Mouse (Mus musculus) limb, embryonic 10.5 days (tissue): ENCODE results near the gene Acsl5. TPM values are rescaled to one million over a fixed set of nuclear protein-coding genes. Genes with fewer than 3 reads are reported as not detected.
A peak's percentile ranks its signal among the peaks of the same experiment; 100 is the strongest.

ENCODE experiments used
- DNase-seq: peaks from one replicate; pipeline ENCODE4 v3.0.0-alpha.2; 2017; ENCODE audit warnings: low spot score
- H3K27ac ChIP-seq: fragments of 300-500 bp; sonication (generic); 2 replicates; pipeline ENCODE4 v1.5.1; 2016; ENCODE audit warnings: mild to moderate bottlenecking
- H3K27me3 ChIP-seq: fragments of 300-500 bp; sonication (generic); 2 replicates; pipeline ENCODE4 v1.6.1; 2016; ENCODE audit warnings: low read depth, mild to moderate bottlenecking; ENCODE audit not compliant: poor library complexity, severe bottlenecking
- H3K36me3 ChIP-seq: fragments of 300-500 bp; sonication (generic); 2 replicates; pipeline ENCODE4 v1.6.1; 2016; ENCODE audit warnings: mild to moderate bottlenecking, moderate library complexity
- H3K4me1 ChIP-seq: fragments of 300-500 bp; sonication (generic); 2 replicates; pipeline ENCODE4 v1.6.1; 2016
- H3K4me3 ChIP-seq: fragments of 300-500 bp; sonication (generic); 2 replicates; pipeline ENCODE4 v1.5.1; 2016; ENCODE audit warnings: mild to moderate bottlenecking, moderate library complexity
- H3K9me3 ChIP-seq: fragments of 300-500 bp; sonication (generic); replicated peaks from 2 replicates; pipeline ENCODE4 v1.6.1; 2016; ENCODE audit warnings: mild to moderate bottlenecking
- WGBS: fragments of 180-500 bp; shearing (Covaris S2); methylation state at CpG from one replicate; pipeline ENCODE4 v1.1.7; 2016; 5-methylcytosine and 5-hydroxymethylcytosine counted together
- polyA plus RNA-seq: library from polyadenylated mRNA; unstranded; fragments of >200 nt; fragmentation: Nextera tagmentation; extraction: Ambion mirVana; gene quantifications from 2 replicates; pipeline ENCODE4 v1.2.1, GENCODE M21; 2016

The Acsl5 gene
- polyA plus RNA-seq, 1 experiment from 2014 or later, result 15.4 TPM

GRCm38 (mm10) chr19:55219359-55219758, 32.4 kb upstream of the Acsl5 start:
- peaks cover 14% of the 10 kb centered on the region for H3K4me1 ChIP-seq
- H3K27me3 ChIP-seq, result peaks cover 7% of the 10 kb centered on the region; the same call in 1 of the 2 replicates
- H3K9me3 ChIP-seq, result no peaks in the 10 kb centered on the region
- no peak overlapping the region for H3K27ac ChIP-seq
- no peak for DNase-seq
- H3K36me3 ChIP-seq, result no peaks in the 10 kb centered on the region
- no peak overlapping the region for H3K4me3 ChIP-seq
- 83% methylated on average over 8 of the region's 8 CpGs for WGBS

- 89% methylated on average over 6 of the region's 6 CpGs for WGBS
- H3K27me3 ChIP-seq, result peaks cover 7% of the 10 kb centered on the region; the same call in 1 of the 2 replicates
- H3K4me3 ChIP-seq, result no peak overlapping the region
- H3K27ac ChIP-seq, result no peak overlapping the region
- no peaks in the 10 kb centered on the region for H3K36me3 ChIP-seq
- H3K9me3 ChIP-seq, result no peaks in the 10 kb centered on the region
- no peak for DNase-seq
- H3K4me1 ChIP-seq, result peaks cover 14% of the 10 kb centered on the region
Observed at GRCm38 (mm10) chr19:55221208-55221607, 30.5 kb upstream of the Acsl5 start.

- no peaks in the 10 kb centered on the region for H3K36me3 ChIP-seq
- 93% methylated on average over 9 of the region's 9 CpGs for WGBS
- DNase-seq, result no peak
- no peak overlapping the region for H3K4me3 ChIP-seq
- H3K27ac ChIP-seq, result no peak overlapping the region
- peaks cover 7% of the 10 kb centered on the region; the same call in 1 of the 2 replicates for H3K27me3 ChIP-seq
- H3K4me1 ChIP-seq, result peaks cover 14% of the 10 kb centered on the region
- no peaks in the 10 kb centered on the region for H3K9me3 ChIP-seq
Observed at GRCm38 (mm10) chr19:55222268-55222667, 29.5 kb upstream of the Acsl5 start.

- no peak overlapping the region for H3K4me3 ChIP-seq
- H3K27ac ChIP-seq, result no peak overlapping the region
- no peaks in the 10 kb centered on the region for H3K9me3 ChIP-seq
- no peaks in the 10 kb centered on the region for H3K36me3 ChIP-seq
- WGBS, result 79% methylated on average over 5 of the region's 5 CpGs
- no peaks in the 10 kb centered on the region for H3K27me3 ChIP-seq
- DNase-seq, result no peak
- H3K4me1 ChIP-seq, result 0 out of 2 replicates have a peak, but pooled peaks cover 4% of the 10 kb centered on the region
Observed at GRCm38 (mm10) chr19:55226621-55227020, 25.1 kb upstream of the Acsl5 start.

GRCm38 (mm10) chr19:55227135-55227534, 24.6 kb upstream of the Acsl5 start:
- no peak for DNase-seq
- no peak overlapping the region for H3K27ac ChIP-seq
- 0 out of 2 replicates have a peak, but pooled peaks cover 4% of the 10 kb centered on the region for H3K4me1 ChIP-seq
- H3K27me3 ChIP-seq, result no peaks in the 10 kb centered on the region
- no peaks in the 10 kb centered on the region for H3K9me3 ChIP-seq
- H3K4me3 ChIP-seq, result no peak overlapping the region
- H3K36me3 ChIP-seq, result no peaks in the 10 kb centered on the region
- 85% methylated on average over 7 of the region's 7 CpGs for WGBS

GRCm38 (mm10) chr19:55231081-55231480, 20.7 kb upstream of the Acsl5 start:
- Histone ChIP-seq H3K4me1 (no peaks in the 10 kb centered on the region), H3K9me3 (no peaks in the 10 kb centered on the region), H3K27ac (no peak overlapping the region), H3K36me3 (no peaks in the 10 kb centered on the region), H3K27me3 (no peaks in the 10 kb centered on the region), H3K4me3 (no peak overlapping the region)
- WGBS, result 79% methylated on average over 10 of the region's 10 CpGs
- no peak for DNase-seq

- Histone ChIP-seq H3K27me3 (no peaks in the 10 kb centered on the region), H3K4me1 (no peaks in the 10 kb centered on the region), H3K9me3 (no peaks in the 10 kb centered on the region), H3K36me3 (no peaks in the 10 kb centered on the region), H3K4me3 (no peak overlapping the region), H3K27ac (no peak overlapping the region)
- 72% methylated on average over 8 of the region's 8 CpGs for WGBS
- no peak for DNase-seq
Observed at GRCm38 (mm10) chr19:55232136-55232535, 19.6 kb upstream of the Acsl5 start.

GRCm38 (mm10) chr19:55236026-55236425, 15.7 kb upstream of the Acsl5 start:
- 41% methylated on average over 2 of the region's 2 CpGs for WGBS
- no peak overlapping the region for H3K4me3 ChIP-seq
- H3K9me3 ChIP-seq, result no peaks in the 10 kb centered on the region
- H3K27me3 ChIP-seq, result no peaks in the 10 kb centered on the region
- H3K36me3 ChIP-seq, result no peaks in the 10 kb centered on the region
- no peaks in the 10 kb centered on the region for H3K4me1 ChIP-seq
- H3K27ac ChIP-seq, result no peak overlapping the region
- DNase-seq, result no peak

- Histone ChIP-seq H3K27me3 (no peaks in the 10 kb centered on the region), H3K4me1 (no peaks in the 10 kb centered on the region), H3K9me3 (no peaks in the 10 kb centered on the region), H3K27ac (no peak overlapping the region), H3K36me3 (no peaks in the 10 kb centered on the region), H3K4me3 (no peak overlapping the region)
- 81% methylated on average over 5 of the region's 5 CpGs for WGBS
- no peak for DNase-seq
Observed at GRCm38 (mm10) chr19:55236564-55236963, 15.2 kb upstream of the Acsl5 start.

- WGBS, result 76% methylated on average over 6 of the region's 6 CpGs
- Histone ChIP-seq H3K36me3 (no peaks in the 10 kb centered on the region), H3K4me1 (peaks cover 4% of the 10 kb centered on the region), H3K27me3 (no peaks in the 10 kb centered on the region), H3K27ac (no peak overlapping the region), H3K4me3 (no peak overlapping the region), H3K9me3 (no peaks in the 10 kb centered on the region)
- no peak for DNase-seq
Observed at GRCm38 (mm10) chr19:55239766-55240426, 11.8 kb upstream of the Acsl5 start.

- WGBS, result 81% methylated on average over 6 of the region's 6 CpGs
- no peaks in the 10 kb centered on the region for H3K27me3 ChIP-seq
- no peak for DNase-seq
Observed at GRCm38 (mm10) chr19:55241186-55241645, 10.5 kb upstream of the Acsl5 start, which contains the start of gene Gucy2g. TSS of gene Gucy2g (minus strand) at chr19:55241236.

GRCm38 (mm10) chr19:55244791-55245231, 6.9 kb upstream of the Acsl5 start:
- Histone ChIP-seq H3K4me3 (no peak overlapping the region), H3K27me3 (no peaks in the 10 kb centered on the region), H3K4me1 (peaks cover 9% of the 10 kb centered on the region), H3K27ac (peak overlapping the region; percentile 10; the same call in 1 of the 2 replicates), H3K36me3 (no peaks in the 10 kb centered on the region), H3K9me3 (no peaks in the 10 kb centered on the region)
- DNase-seq, result peak; percentile 42
- WGBS, result 23% methylated on average over 7 of the region's 7 CpGs

More at GRCm38 (mm10) chr19:55241186-55241645, 10.5 kb upstream of the Acsl5 start, which contains the start of gene Gucy2g:
- Histone ChIP-seq H3K36me3 (no peaks in the 10 kb centered on the region), H3K4me3 (no peak within 1 kb of the TSS), H3K9me3 (no peaks in the 10 kb centered on the region), H3K27ac (no peak within 1 kb of the TSS), H3K4me1 (peaks cover 9% of the 10 kb centered on the region)

- Histone ChIP-seq H3K36me3 (no peaks in the 10 kb centered on the region), H3K9me3 (no peaks in the 10 kb centered on the region), H3K4me3 (no peak overlapping the region), H3K4me1 (peaks cover 9% of the 10 kb centered on the region), H3K27me3 (peaks cover 5% of the 10 kb centered on the region; the same call in 1 of the 2 replicates), H3K27ac (no peak overlapping the region)
- WGBS, result 81% methylated on average over 5 of the region's 5 CpGs
- DNase-seq, result no peak
Observed at GRCm38 (mm10) chr19:55247563-55247962, 4.2 kb upstream of the Acsl5 start.
